8 mouse cellular contexts compared by ENCODE assay signal in the genomic region with DNA sequence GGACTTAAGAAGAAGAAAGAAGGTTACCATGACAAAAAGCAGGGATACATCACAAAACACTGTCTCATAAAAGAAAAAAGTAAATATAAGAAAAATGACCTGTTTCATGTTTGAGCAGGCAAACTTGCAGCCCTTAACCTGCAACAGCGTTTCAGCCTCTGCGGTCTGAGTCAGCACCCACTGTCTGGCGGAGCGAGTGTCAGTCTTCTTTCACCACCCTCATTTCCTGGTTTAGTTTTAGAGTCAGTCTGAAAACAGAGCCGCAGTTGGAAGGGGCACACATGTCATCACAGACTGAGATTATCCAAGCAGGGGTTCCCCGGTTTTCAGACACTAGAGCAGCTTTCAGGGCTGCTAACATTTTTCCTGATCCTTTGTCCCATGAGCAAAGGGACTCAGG. TPM values are rescaled to one million over a fixed set of nuclear protein-coding genes. Genes with fewer than 3 reads are reported as not detected.
DNase-seq lines count a peak whose midpoint lies in the region; ATAC-seq lines count a peak whose summit lies in the region.

No protein-coding gene starts in this region.

- ATAC-seq in hematopoietic stem cell, adult 5-6 weeks (replicated peaks in 1 of 2; ENCODE audit: insufficient read depth in 1 of 2, low FRiP score in 2 of 2, low TSS enrichment in 1 of 2, low read depth in 1 of 2, poor library complexity in 2 of 2, severe bottlenecking in 2 of 2), result peak; percentile 47 to 54; a peak in 3 of 4 replicates
- no peak for ATAC-seq in erythroid progenitor cell, adult 5-6 weeks (replicated peaks; ENCODE audit: low FRiP score, poor library complexity, severe bottlenecking)

- DNase-seq in layer of hippocampus, adult 9-11 months, result peak; percentile 37
- DNase-seq in layer of hippocampus, postnatal 14 days (ENCODE audit: low spot score in 2 of 2), result no peak
- peak; percentile 65 for DNase-seq in naive thymus-derived CD4-positive, alpha-beta T cell, adult 2 months (ENCODE audit: low read depth)
- peak; percentile 21 to 47 for DNase-seq in thymus, postnatal 36 days
- DNase-seq in lung, postnatal 4 days, result no peak
- no peak for DNase-seq in urinary bladder, adult 18-20 months (ENCODE audit: low spot score in 2 of 2)

RNA-seq across cellular contexts. Expression of a gene that starts 33.3 kb away (rescaled TPM):
- total RNA-seq in layer of hippocampus, postnatal 14 days (2021), result 10 to 100 TPM; 10.6 to 16.5 TPM
- total RNA-seq in hematopoietic stem cell, adult 5-6 weeks (2017), result 8.6 and 9.3 TPM in 2 replicates
- total RNA-seq in erythroid progenitor cell, adult 5-6 weeks (2015; ENCODE audit: low replicate concordance), result 8.6 and 28.1 TPM in 2 replicates
- total RNA-seq in erythroid progenitor cell, adult 5-6 weeks (2017; ENCODE audit: low replicate concordance), result 25.9 and 41.9 TPM in 2 replicates

Comparison
In these comparisons a context has a peak if more than half of its experiments do, and no peak if none do; other contexts are left out.
1. DNase-seq: peak in layer of hippocampus, adult 9-11 months (single experiment), naive thymus-derived CD4-positive, alpha-beta T cell, adult 2 months (single experiment) and thymus, postnatal 36 days (2 of 2); none in layer of hippocampus, postnatal 14 days (0 of 2), lung, postnatal 4 days (0 of 2) and urinary bladder, adult 18-20 months (0 of 2).